Mouse (Mus musculus) left cerebral cortex, adult 2 months (tissue): ENCODE data around the gene Zfp771. TPM values are rescaled to one million over a fixed set of nuclear protein-coding genes. Genes with fewer than 3 reads are reported as not detected.
A peak's percentile ranks its signal among the peaks of the same experiment; 100 is the strongest.

Source experiments
- DNase-seq, 2 experiments: peaks; one replicate each; pipeline ENCODE4 v3.0.0; 2021 to 2022; ENCODE audit warnings: low spot score in 2 of 2, mixed read lengths in 1 of 2; ENCODE audit errors: extremely low spot score in 1 of 2
- H3K27ac ChIP-seq: fragments of 200-600 bp; 2 replicates; pipeline ENCODE4 v1.8.1; 2022
- H3K4me3 ChIP-seq: fragments of 200-600 bp; 2 replicates; pipeline ENCODE4 v1.8.1; 2022
- CTCF ChIP-seq: fragments of 200-600 bp; IDR thresholded peaks from 2 replicates; pipeline ENCODE4 v1.8.1; 2022; ENCODE audit warnings: antibody characterized with exemption, mild to moderate bottlenecking, moderate library complexity
- intact Hi-C: fragments of 180-260 bp; cut with DNase I; formaldehyde crosslinking; loops from one replicate; pipeline ENCODE4 v1.15.1; 2025
- long read RNA-seq, 2 experiments: library from polyadenylated mRNA; stranded (forward); transcript quantifications; one replicate each; pipeline ENCODE4 v2.0.0; 2021; ENCODE audit warnings: borderline mapping rate in 2 of 2
- total RNA-seq, 2 experiments: library from RNA; stranded (reverse); gene quantifications; 2 replicates each; pipeline ENCODE4 v1.2.3; 2021

Gene Zfp771
- total RNA-seq: 10 to 100 TPM; 58.8 to 68.6 TPM
- long read RNA-seq, experiment 1, transcript Zfp771-201 (3 exons, 1,484 nt): major isoform, 31 of 43 reads
- long read RNA-seq, experiment 1, partial matches to known transcripts: 2 of 43 reads
- long read RNA-seq, experiment 1, other reads (novel, unspliced or antisense): 10 of 43 reads
- long read RNA-seq, experiment 2, transcript Zfp771-201 (3 exons, 1,484 nt): major isoform, 39 of 49 reads
- long read RNA-seq, experiment 2, partial matches to known transcripts: 3 of 49 reads
- long read RNA-seq, experiment 2, other reads (novel, unspliced or antisense): 7 of 49 reads

DNA sequence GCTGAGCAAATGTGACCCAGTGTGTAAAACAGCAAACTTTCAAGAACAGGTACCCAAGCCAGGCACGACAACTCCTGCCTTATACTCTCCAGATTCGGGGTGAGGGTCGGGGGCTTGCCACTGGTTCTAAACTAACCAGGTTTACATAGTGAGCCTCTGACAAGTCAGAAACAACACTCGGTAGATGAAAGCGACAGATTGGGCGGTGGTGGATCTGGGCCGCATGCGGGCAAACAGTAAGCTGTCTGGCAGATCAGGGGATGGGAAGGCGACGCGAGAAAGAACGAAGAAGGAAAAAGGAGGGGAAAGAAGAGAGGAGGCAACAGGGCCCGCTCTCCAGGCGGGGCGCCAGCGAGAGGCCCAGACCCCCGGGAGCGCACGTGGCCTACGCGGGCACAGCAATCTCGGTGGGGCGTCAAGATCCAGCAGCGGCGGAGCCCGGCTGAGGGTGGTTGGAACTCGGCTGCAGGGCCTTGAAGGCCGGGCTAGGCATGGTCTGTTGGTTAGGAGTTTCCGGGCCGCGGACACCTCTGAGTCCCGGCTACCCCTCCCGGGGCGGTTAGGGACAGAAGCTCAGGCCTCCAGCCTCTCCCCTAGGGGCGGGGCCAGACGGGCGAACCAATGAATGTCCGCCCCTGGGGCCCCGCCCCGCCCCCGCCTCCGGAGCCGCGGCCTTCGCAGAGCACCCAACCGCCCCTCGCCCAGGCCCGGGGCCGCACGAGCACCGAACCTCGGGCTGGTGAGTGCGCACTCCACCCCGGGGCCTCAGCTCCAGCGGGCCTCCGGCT lies at the start of gene Zfp771:
Zfp771 (plus strand) TSS at position 405 of the 788 bp plus-strand sequence.
- Histone ChIP-seq H3K27ac (peak within 1 kb of the TSS; percentile 97), H3K4me3 (peak within 1 kb of the TSS; percentile 93)
- TF ChIP-seq CTCF: peak; percentile 27
- DNase-seq: peak; percentile 92 to 93
- intact Hi-C loops: no loop called here

DNA sequence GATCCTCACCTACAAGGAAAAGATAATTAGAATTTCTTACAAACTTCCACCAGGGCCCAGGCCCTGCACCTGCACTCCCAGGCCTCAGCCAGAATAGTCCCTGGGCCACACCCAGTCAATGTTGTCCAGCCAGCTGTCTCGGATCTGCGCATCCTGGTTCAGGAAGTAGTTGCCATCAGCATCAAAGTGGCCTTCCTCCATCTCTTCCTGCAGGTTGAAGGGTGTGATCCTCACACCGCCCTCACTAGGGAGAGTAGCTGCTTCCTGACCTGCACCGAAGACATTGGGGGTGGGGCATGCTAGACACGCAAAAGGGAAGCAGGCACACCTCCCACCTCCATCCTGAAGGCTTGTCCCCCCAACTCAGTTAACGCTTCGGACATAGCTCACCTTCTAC lies 49.4 kb upstream of the Zfp771 start:
- no peak for TF ChIP-seq CTCF
- intact Hi-C loops: no loop called here
- Histone ChIP-seq H3K27ac (no peak overlapping the region), H3K4me3 (peak overlapping the region; percentile 74)
- no peak for DNase-seq

DNA sequence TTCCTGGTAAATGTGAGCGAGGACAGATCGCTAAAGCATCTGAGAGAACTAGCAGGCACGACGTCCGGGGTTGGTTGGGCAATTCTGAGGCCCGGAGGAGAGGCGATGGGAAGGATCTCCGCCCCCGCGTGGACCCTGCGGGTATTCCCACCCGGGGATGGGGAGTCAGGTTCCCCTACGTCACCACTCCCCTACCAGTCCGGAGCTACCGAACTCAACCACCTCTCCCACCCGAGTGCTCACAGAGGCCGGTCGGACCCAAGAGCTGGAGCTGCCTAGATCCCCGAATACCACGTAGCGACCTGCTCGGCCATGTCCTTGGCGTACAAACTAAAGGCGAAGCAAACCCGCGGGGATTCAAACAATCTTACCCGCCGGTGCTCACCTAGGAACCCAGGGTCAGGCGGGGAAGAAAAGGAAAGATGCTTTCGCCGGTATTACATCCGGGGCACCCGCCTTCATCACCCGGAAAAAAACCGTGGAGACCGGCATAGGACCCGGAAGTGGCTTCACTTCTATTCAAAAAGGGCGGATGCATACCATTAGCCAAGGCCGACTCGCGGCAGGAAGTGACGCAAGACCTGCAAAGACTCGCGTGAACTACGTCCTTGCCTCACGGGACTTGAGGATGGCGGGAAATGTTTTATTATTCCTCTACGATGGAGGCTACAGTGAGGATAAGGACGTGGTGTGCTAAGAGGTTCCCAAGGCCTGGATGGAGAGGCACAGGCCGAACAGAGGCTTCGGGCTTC lies 48.4 kb upstream of the Zfp771 start, which contains the start of gene Cd2bp2:
Cd2bp2 (minus strand) TSS at position 507 of the 752 bp plus-strand sequence.
- peak; percentile 9; the same call in 1 of the 2 replicates for TF ChIP-seq CTCF
- intact Hi-C loops: no loop called here
- Histone ChIP-seq H3K4me3 (peak within 1 kb of the TSS; percentile 74), H3K27ac (peak within 1 kb of the TSS; percentile 84)
- peak; percentile 93 to 95 for DNase-seq

DNA sequence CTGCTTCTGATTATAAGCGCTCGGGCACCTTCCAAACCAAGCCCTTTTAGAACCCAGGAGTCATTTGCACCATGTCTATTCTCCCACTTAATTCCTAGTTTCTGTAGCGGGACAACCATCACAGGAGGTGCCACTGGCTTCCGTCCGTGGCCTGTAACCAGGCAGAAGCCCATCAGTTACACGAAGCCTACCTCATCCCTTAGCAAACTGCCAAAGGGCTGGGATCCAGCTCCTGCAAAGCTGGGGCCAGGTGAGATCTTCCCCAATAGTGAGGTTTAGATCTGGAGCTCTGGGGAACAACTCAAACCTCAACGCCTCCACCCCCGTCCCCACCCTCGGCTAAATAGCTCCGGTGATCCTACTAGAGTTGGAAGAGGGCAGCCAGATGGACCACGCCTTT lies 47.6 kb upstream of the Zfp771 start:
- TF ChIP-seq CTCF: no peak
- intact Hi-C loops: no loop called here
- H3K27ac ChIP-seq: peak overlapping the region; percentile 38; the same call in 1 of the 2 replicates
- no peak for DNase-seq
- peak overlapping the region; percentile 74 for H3K4me3 ChIP-seq

DNA sequence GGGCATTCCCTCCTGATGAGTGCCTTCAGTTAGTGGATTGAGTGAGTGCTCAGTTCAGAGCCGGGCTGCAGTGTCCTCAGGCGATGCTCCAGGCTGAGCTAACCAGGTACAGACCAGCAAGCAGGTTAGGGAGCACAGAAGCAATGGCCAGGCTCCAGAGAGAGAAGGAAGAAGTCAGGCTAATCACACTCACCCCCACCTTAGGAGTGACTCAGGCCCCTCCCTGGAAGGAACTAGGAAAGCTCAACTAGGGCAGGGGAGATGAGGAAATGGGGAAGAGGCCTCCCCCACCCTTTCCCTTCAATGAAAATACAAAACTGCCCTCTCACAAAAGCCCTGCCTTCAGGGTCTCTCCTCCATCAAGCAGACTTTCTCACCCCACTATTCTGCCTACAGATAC lies 37.5 kb upstream of the Zfp771 start:
- no peak for DNase-seq
- TF ChIP-seq CTCF: no peak
- intact Hi-C loops: no loop called here
- Histone ChIP-seq H3K27ac (peak overlapping the region; percentile 89), H3K4me3 (peak overlapping the region; percentile 61)

DNA sequence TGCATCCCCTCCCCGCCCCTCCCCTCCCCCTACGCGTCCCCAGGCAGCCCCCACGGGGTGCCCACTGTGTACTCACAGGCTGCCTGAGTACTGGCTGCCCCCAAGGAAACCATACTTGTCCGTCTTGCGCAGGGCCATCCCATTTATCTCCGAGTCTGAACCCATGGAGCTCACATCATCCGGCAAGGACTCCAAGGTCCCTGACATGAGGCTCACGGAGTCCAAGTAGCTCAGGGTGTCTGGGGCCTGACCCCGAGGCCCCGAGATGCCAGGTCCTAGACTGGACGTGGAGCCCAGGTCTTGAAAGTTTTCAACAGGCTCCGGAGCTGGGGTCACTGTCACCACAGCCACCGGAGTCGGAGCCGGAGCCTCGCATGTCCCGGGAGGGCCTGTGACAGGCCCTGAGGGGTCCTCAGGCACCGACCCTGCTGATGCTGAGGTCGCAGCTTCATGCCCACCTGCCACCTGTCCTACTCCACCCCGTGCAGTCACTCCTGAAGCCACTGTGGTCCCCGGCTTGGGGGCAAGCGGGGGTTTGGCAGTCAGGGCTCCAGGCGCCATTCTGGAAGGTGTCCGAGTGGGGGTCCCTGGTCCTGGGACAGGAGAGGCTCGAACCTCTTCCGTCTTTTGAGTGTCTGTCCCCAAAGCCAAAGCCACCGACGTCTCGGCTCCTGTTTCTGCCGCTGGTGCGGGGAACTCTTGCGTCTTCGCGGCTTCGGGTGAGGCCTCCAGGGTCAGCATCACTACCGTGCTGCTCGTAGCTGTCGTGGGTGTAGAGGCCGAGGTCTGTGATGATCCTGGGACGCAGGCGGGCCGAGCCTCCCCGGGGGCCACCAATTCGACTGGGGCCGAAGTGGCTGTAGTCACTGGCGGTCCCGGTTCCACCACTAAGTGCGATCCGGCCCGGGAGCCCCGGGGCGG lies 36.4 kb upstream of the Zfp771 start:
- peak overlapping the region; percentile 61 for H3K4me3 ChIP-seq
- intact Hi-C loops: loop anchor here (1.0 kb wide), 2 partner anchors 47 to 180 kb away; partner anchors contain the start of gene Maz
- TF ChIP-seq CTCF: no peak
- peak overlapping the region; percentile 89 for H3K27ac ChIP-seq
- DNase-seq: peak in 1 of 2 experiments; percentile 42

DNA sequence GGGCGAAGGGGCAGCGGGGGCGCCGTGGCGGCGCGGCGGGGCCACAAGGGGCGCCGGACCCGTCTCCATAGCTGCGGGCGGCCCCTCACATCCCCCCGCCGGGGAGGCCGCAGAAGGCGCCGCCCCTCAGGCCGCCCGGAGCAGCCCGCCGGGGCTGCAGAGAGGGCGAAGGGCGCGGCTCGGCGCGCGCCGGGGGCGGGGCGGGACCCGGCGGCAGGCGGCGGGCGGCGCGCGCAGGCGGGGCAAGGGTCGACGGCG lies 35.9 kb upstream of the Zfp771 start, which contains the start of gene Tbc1d10b:
Tbc1d10b (minus strand) TSS at position 174 of the 258 bp plus-strand sequence.
- peak within 1 kb of the TSS; percentile 89 for H3K27ac ChIP-seq
- H3K4me3 ChIP-seq: peak within 1 kb of the TSS; percentile 61
- peak in 1 of 2 experiments; percentile 43 for DNase-seq
- no peak; the same call in none of the 2 replicates for TF ChIP-seq CTCF
- intact Hi-C loops: loop anchor here (1.0 kb wide), 2 partner anchors 46 to 181 kb away; partner anchors contain the start of gene Maz

DNA sequence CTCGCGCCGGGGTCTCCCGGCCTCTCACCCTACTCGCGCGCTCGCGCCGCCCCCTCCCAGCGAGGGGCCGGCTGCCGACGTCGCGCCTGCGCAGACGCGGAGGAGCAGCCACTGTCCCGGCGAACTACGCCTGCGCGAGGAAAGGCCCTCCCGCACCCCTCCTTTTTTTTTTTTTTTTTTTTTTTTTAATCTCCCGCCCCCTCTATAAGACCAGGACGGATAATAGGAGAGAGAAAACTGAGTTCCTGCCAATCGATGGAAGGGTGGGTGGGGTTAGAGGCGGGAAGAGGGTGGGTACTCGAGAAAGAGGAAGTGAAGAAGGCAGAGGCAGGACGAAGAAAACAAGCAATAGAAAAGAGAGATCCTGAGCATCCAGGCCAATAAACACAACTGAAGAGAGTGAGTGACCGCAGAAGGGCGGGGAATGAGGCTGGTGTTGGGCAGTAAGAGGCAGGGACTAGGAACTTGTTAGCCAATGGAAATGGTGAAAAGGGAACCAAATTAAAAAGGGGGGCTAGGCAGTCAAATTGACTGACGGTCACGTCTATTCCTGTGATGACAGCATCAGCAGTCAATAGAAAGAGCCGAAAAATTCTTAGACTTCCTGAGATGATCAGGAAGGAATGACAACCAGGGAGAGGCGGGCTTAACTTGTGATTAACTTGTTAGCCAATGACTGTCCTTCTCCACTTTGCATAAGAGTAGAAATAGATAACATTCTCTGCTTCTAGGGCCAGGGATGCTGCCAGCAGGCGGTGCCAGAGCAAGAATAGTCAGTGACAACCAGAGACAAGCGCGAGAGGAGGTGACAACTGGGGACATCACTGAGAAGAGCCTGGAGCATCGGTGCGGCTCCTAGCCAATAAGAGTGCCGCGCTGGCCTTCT lies 35.3 kb upstream of the Zfp771 start, which contains the start of gene Mylpf:
Mylpf (plus strand) TSS at position 338 of the 886 bp plus-strand sequence.
- peak; percentile 63 for TF ChIP-seq CTCF
- Histone ChIP-seq H3K4me3 (peak within 1 kb of the TSS; percentile 61), H3K27ac (peak within 1 kb of the TSS; percentile 89)
- intact Hi-C loops: loop anchor here (1.0 kb wide), 2 partner anchors 46 to 181 kb away; partner anchors contain the start of gene Maz
- peak; percentile 88 to 90 for DNase-seq

DNA sequence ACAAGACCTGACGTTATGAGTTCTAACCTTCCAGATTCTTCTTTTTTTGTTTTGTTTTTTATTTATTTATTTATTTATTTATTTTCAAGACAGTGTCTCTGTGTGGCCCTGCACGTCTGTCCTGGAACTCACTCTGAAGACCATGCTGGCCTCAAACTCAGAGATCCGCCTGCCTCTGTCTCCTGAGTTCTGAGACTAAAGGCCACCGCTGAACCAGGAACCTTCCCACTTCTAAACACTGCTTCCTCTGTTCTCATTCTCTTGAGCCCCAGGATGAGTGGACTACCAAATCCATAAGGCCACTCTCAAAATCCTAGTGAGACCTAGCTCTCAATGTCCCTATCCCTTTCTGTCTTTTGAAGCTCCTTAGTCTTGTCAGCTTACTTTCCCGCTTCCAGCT lies 34.2 kb upstream of the Zfp771 start:
- H3K27ac ChIP-seq: peak overlapping the region; percentile 86
- no peak overlapping the region for H3K4me3 ChIP-seq
- no peak for TF ChIP-seq CTCF
- DNase-seq: no peak
- intact Hi-C loops: no loop called here

DNA sequence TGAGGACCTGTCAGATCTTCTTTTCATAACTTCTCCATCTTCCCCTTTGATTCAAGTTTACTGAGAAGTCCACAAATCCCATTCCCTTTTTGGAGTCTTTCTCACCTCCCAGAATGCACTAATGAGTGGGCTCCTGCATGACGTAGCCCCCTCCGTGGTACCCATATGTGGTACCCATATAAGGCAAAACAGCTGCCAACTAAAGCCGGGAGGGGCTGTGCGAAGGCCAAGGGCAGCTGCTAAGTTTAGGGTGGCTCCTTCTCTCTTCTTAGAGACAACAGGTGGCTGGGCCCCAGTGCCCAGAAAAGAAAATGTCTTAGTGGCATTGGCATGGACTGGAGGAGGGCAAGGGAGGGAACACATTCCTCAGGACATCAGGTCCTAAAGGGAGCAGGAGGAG lies 33.8 kb upstream of the Zfp771 start:
- no peak for DNase-seq
- peak overlapping the region; percentile 86; the same call in 1 of the 2 replicates for H3K27ac ChIP-seq

More for the DNA sequence above, 33.8 kb upstream of the Zfp771 start:
- intact Hi-C loops: no loop called here
- no peak overlapping the region for H3K4me3 ChIP-seq
- TF ChIP-seq CTCF: no peak
